Mouse (Mus musculus) lung, embryonic 15.5 days (tissue): Measurements from ENCODE around the gene Adamtsl4. TPM values are rescaled to one million over a fixed set of nuclear protein-coding genes. Genes with fewer than 3 reads are reported as not detected.
"Not testable (repeated sequence)": the region's sequence is repeated elsewhere in the genome, so short reads cannot be mapped to it uniquely, and the experiment has no call there.

Experiments
- ATAC-seq: fragments of 200-750 bp; cut with Nextera tagmentation; 2 replicates; pipeline ENCODE4 v1.8.0; 2017; ENCODE audit warnings: moderate number of reproducible peaks, borderline replicate concordance; ENCODE audit not compliant: low FRiP score, low TSS enrichment; ENCODE audit errors: extremely low read depth
- H3K27ac ChIP-seq: fragments of 300-500 bp; sonication (generic); 2 replicates; pipeline ENCODE4 v1.5.1; 2015; ENCODE audit warnings: moderate library complexity, mild to moderate bottlenecking, inconsistent platforms
- H3K27me3 ChIP-seq: fragments of 300-500 bp; sonication (generic); 2 replicates; pipeline ENCODE4 v1.6.1; 2015; ENCODE audit warnings: inconsistent platforms
- H3K36me3 ChIP-seq: fragments of 300-500 bp; sonication (generic); 2 replicates; pipeline ENCODE4 v1.6.1; 2015; ENCODE audit warnings: inconsistent platforms
- H3K4me1 ChIP-seq: fragments of 300-500 bp; sonication (generic); 2 replicates; pipeline ENCODE4 v1.6.1; 2015; ENCODE audit warnings: inconsistent platforms
- H3K4me2 ChIP-seq: fragments of 300-500 bp; sonication (generic); 2 replicates; pipeline ENCODE4 v1.6.1; 2015; ENCODE audit warnings: inconsistent platforms, mild to moderate bottlenecking, moderate library complexity
- H3K4me3 ChIP-seq: fragments of 300-500 bp; sonication (generic); 2 replicates; pipeline ENCODE4 v1.5.1; 2015; ENCODE audit warnings: mild to moderate bottlenecking, inconsistent platforms
- H3K9ac ChIP-seq: fragments of 300-500 bp; sonication (generic); 2 replicates; pipeline ENCODE4 v1.6.1; 2015; ENCODE audit warnings: inconsistent platforms
- H3K9me3 ChIP-seq: fragments of 300-500 bp; sonication (generic); 2 replicates; pipeline ENCODE4 v1.6.1; 2016; ENCODE audit warnings: inconsistent platforms
- WGBS: fragments of 180-500 bp; shearing (Covaris S2); methylation state at CpG from one replicate; pipeline ENCODE4 v1.1.7; 2015; 5-methylcytosine and 5-hydroxymethylcytosine counted together
- polyA plus RNA-seq: library from polyadenylated mRNA; unstranded; fragments of >200 nt; fragmentation: Nextera tagmentation; extraction: Ambion mirVana; gene quantifications from 2 replicates; pipeline ENCODE4 v1.2.1, GENCODE M21; 2015

Adamtsl4 gene
- polyA plus RNA-seq, 1 experiment from 2014 or later = 5.7 TPM

- Histone ChIP-seq H3K27ac (no peak overlapping the region), H3K9ac (no peak overlapping the region), H3K9me3 (no peaks in the 10 kb centered on the region), H3K36me3 (no peaks in the 10 kb centered on the region), H3K4me2 (no peak overlapping the region), H3K4me3 (no peak overlapping the region), H3K4me1 (peaks cover 37% of the 10 kb centered on the region), H3K27me3 (no peaks in the 10 kb centered on the region)
- WGBS = 81% methylated on average over 5 of the region's 5 CpGs
- no peak for ATAC-seq
Measured at GRCm38 (mm10) chr3:95655437-95655836, 32.3 kb downstream of the Adamtsl4 start.

DNA sequence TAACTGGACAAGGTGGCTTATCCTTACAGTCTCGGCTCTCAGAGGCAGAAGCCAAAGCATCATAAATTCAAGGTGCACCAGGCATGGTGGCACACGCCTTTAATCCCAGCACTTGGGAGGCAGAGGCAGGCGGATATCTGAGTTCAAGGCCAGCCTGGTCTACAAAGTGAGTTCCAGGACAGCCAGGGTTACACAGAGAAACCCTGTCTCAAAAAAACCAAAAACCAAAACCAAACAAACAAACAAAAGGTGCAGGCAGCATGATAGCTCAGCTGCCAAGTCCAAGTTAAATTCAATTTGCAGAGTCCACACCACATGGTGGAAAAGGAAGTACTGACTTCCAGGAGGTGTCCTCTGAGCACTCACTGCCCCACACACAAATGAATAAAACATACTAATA lies 33.3 kb downstream of the Adamtsl4 start:
- H3K4me3 ChIP-seq, H3K27me3 ChIP-seq, H3K4me2 ChIP-seq, H3K9ac ChIP-seq, H3K36me3 ChIP-seq, H3K9me3 ChIP-seq, ATAC-seq: not testable (repeated sequence)
- Histone ChIP-seq H3K4me1 (peaks cover 37% of the 10 kb centered on the region), H3K27ac (peak overlapping the region; percentile 82)
- 85% methylated on average over 3 of the region's 3 CpGs for WGBS

- Histone ChIP-seq H3K4me3 (no peak overlapping the region), H3K9me3 (no peaks in the 10 kb centered on the region), H3K36me3 (no peaks in the 10 kb centered on the region), H3K4me2 (peak overlapping the region; percentile 38), H3K27me3 (no peaks in the 10 kb centered on the region), H3K4me1 (peaks cover 37% of the 10 kb centered on the region), H3K27ac (peak overlapping the region; percentile 82), H3K9ac (0 out of 2 replicates have a peak overlapping the region, but pooled peaks have one; percentile 10)
- peak; percentile 55 for ATAC-seq
- 14% methylated on average over 11 of the region's 11 CpGs for WGBS
Measured at GRCm38 (mm10) chr3:95653473-95654034, 34.2 kb downstream of the Adamtsl4 start.

DNA sequence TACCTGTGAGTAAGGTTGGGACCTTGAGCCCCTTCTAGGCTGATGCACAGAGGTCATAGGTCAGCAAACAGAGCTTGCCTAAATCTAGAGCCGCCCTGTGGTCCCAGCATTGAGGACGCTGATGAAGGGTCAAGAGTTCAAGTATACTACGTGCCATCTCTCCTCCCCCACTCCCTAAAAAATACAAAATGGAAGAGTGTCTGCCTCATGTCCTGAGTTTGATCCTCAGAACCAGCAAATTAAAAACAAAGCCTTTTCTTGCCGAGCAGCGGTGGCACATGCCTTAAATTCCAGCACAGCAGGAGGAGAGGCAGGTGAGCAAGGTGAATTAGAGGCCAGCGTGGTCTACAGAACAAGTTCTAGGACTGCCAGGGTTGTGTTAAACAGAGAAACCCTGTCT lies 34.8 kb downstream of the Adamtsl4 start:
- Histone ChIP-seq H3K36me3 (no peaks in the 10 kb centered on the region), H3K9me3 (no peaks in the 10 kb centered on the region), H3K27ac (peak overlapping the region; percentile 82), H3K27me3 (no peaks in the 10 kb centered on the region), H3K9ac (no peak overlapping the region), H3K4me3 (no peak overlapping the region), H3K4me1 (peaks cover 37% of the 10 kb centered on the region), H3K4me2 (peak overlapping the region; percentile 38)
- ATAC-seq = no peak
- 20% methylated on average over 6 of the region's 6 CpGs for WGBS

- 59% methylated on average over 7 of the region's 7 CpGs for WGBS
- Histone ChIP-seq H3K4me2 (no peak overlapping the region), H3K4me3 (no peak overlapping the region), H3K4me1 (peaks cover 33% of the 10 kb centered on the region), H3K9me3 (no peaks in the 10 kb centered on the region), H3K27ac (peak overlapping the region; percentile 82), H3K9ac (no peak overlapping the region), H3K36me3 (no peaks in the 10 kb centered on the region), H3K27me3 (no peaks in the 10 kb centered on the region)
- ATAC-seq = no peak
Measured at GRCm38 (mm10) chr3:95652204-95652811, 35.4 kb downstream of the Adamtsl4 start.

- Histone ChIP-seq H3K27me3 (no peaks in the 10 kb centered on the region), H3K36me3 (no peaks in the 10 kb centered on the region), H3K4me3 (no peak overlapping the region), H3K4me1 (peaks cover 33% of the 10 kb centered on the region), H3K4me2 (no peak overlapping the region), H3K9ac (no peak overlapping the region), H3K9me3 (no peaks in the 10 kb centered on the region), H3K27ac (0 out of 2 replicates have a peak overlapping the region, but pooled peaks have one; percentile 82)
- no peak for ATAC-seq
- WGBS = 80% methylated on average over 16 of the region's 16 CpGs
Measured at GRCm38 (mm10) chr3:95651391-95652203, 36.1 kb downstream of the Adamtsl4 start.

DNA sequence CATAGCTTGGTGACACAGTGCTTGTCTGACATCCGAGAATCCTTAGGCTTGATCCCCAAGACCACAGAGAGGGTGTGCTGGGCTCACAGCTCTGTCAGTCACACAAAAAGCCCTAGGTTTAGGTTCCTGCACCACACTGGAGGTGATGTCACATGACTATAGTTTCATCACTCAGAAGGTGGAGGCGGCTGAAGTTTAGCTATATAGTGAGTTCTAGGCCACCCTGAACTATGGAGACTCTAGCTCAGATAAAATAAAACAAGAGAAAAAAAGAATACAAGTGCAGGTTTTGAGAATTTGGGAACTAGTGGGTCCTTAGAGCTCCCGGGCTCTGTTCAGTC lies 36.7 kb downstream of the Adamtsl4 start:
- no peaks in the 10 kb centered on the region for H3K9me3 ChIP-seq
- H3K4me3 ChIP-seq = no peak overlapping the region
- H3K4me1 ChIP-seq = peaks cover 33% of the 10 kb centered on the region
- H3K9ac ChIP-seq = no peak overlapping the region
- WGBS = 80% methylated on average over 3 of the region's 3 CpGs
- H3K36me3 ChIP-seq = no peaks in the 10 kb centered on the region
- H3K27me3 ChIP-seq = no peaks in the 10 kb centered on the region
- ATAC-seq = no peak
- peak overlapping the region; percentile 64 for H3K27ac ChIP-seq
- H3K4me2 ChIP-seq = no peak overlapping the region

- no peaks in the 10 kb centered on the region for H3K27me3 ChIP-seq
- ATAC-seq = no peak
- H3K4me2 ChIP-seq = no peak overlapping the region
- no peaks in the 10 kb centered on the region for H3K9me3 ChIP-seq
- peak overlapping the region; percentile 64 for H3K27ac ChIP-seq
- H3K9ac ChIP-seq = no peak overlapping the region
- 48% methylated on average over 6 of the region's 6 CpGs for WGBS
- H3K4me3 ChIP-seq = no peak overlapping the region
- peaks cover 33% of the 10 kb centered on the region for H3K4me1 ChIP-seq
- H3K36me3 ChIP-seq = no peaks in the 10 kb centered on the region
Measured at GRCm38 (mm10) chr3:95650276-95651032, 37.3 kb downstream of the Adamtsl4 start.

GRCm38 (mm10) chr3:95648016-95648415 lies 39.7 kb downstream of the Adamtsl4 start:
- Histone ChIP-seq H3K27ac (no peak overlapping the region), H3K4me2 (no peak overlapping the region), H3K27me3 (no peaks in the 10 kb centered on the region), H3K4me3 (no peak overlapping the region), H3K9ac (no peak overlapping the region), H3K36me3 (no peaks in the 10 kb centered on the region), H3K4me1 (peaks cover 17% of the 10 kb centered on the region), H3K9me3 (no peaks in the 10 kb centered on the region)
- WGBS = 86% methylated on average over 5 of the region's 5 CpGs
- no peak for ATAC-seq

- no peak overlapping the region for H3K9ac ChIP-seq
- no peaks in the 10 kb centered on the region for H3K9me3 ChIP-seq
- no peak overlapping the region for H3K27ac ChIP-seq
- H3K36me3 ChIP-seq = no peaks in the 10 kb centered on the region
- 59% methylated on average over 10 of the region's 10 CpGs for WGBS
- no peak overlapping the region for H3K4me3 ChIP-seq
- no peak overlapping the region for H3K4me2 ChIP-seq
- no peak for ATAC-seq
- H3K27me3 ChIP-seq = no peaks in the 10 kb centered on the region
- peaks cover 5% of the 10 kb centered on the region for H3K4me1 ChIP-seq
Measured at GRCm38 (mm10) chr3:95645313-95646235, 42.1 kb downstream of the Adamtsl4 start.

- Histone ChIP-seq H3K36me3 (0 out of 2 replicates have a peak, but pooled peaks cover 7% of the 10 kb centered on the region), H3K4me1 (no peaks in the 10 kb centered on the region), H3K27me3 (no peaks in the 10 kb centered on the region), H3K9me3 (no peaks in the 10 kb centered on the region), H3K27ac (no peak overlapping the region), H3K4me2 (no peak overlapping the region), H3K4me3 (no peak overlapping the region), H3K9ac (no peak overlapping the region)
- WGBS = 67% methylated on average over 7 of the region's 7 CpGs
- ATAC-seq = no peak
Measured at GRCm38 (mm10) chr3:95643097-95643496, 44.6 kb downstream of the Adamtsl4 start.
